Mouse (Mus musculus) ES-E14 (cell line): Measurements from ENCODE around the gene Rnf220.

Experiments
- MAFK ChIP-seq: IDR thresholded peaks from 2 replicates; pipeline ENCODE4 v1.6.1; 2014; ENCODE audit warnings: mild to moderate bottlenecking, low read depth, low read length, inconsistent platforms; ENCODE audit not compliant: insufficient read depth
- ZC3H11A ChIP-seq: IDR thresholded peaks from 2 replicates; pipeline ENCODE4 v1.6.1; 2012; ENCODE audit warnings: low read depth, mild to moderate bottlenecking, inconsistent platforms, low read length, borderline replicate concordance

DNA sequence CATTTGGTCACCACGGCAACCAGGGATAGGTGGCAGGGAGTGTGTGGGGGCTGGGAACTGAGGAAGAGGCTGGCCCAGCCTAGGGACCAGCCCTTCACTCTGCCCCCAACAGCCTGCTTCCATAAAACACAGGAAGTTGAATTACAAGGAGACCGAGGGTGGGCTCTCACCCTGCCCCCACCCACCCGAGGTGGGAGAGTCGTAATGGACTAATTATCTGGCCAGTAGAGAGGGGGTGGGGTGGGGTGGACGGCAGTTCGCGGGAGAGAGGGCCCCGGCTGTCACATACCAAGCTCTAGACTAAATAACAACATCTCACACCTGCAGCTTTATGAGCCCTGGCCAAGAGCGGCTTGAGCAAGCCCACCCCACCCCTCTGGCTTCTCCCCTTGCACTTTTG, 104.9 kb downstream of the Rnf220 start:
- TF ChIP-seq ZC3H11A (no peak), MAFK (no peak)
